Mouse (Mus musculus): ENCODE measurements around the gene Patl2.

DNA sequence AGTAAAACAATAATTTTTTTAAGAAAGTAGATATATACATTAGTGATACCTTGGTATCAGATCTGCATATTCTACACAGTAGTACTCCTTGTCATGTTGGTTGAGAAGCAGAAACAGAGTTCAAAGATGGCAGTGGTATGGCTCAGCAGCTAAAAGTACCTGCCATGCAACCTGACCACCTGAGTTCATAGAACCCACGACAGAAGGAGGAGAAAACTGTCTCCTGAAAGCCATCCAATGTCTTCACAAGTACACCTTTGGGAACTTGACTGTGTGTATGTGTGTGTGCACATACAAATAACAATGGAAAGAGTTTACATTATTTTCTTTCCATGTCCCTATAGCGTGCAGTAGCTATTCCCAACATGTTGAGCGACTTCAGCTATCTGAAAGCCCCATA, 36.3 kb downstream of the Patl2 start:
- TF ChIP-seq CTCF (IDR thresholded peaks at IDR 0.05; ENCODE audit: low read depth) (no peak), EP300 (IDR thresholded peaks at IDR 0.05; ENCODE audit: low read depth) (no peak)
